Mouse (Mus musculus) cortical plate, adult 2 months (tissue): ENCODE data around the gene A4galt.

Experiments used
- CTCF ChIP-seq: fragments of 200-500 bp; IDR thresholded peaks from 2 replicates; pipeline ENCODE4 v1.5.1; 2011; ENCODE audit warnings: mild to moderate bottlenecking, control low read depth, low read length; ENCODE audit not compliant: insufficient read depth; ENCODE audit errors: extremely low read depth
- POLR2A ChIP-seq: fragments of 200-500 bp; IDR thresholded peaks from 2 replicates; pipeline ENCODE4 v1.6.1; 2011; ENCODE audit warnings: mild to moderate bottlenecking, low read length, control low read depth; ENCODE audit not compliant: insufficient read depth; ENCODE audit errors: extremely low read depth

DNA sequence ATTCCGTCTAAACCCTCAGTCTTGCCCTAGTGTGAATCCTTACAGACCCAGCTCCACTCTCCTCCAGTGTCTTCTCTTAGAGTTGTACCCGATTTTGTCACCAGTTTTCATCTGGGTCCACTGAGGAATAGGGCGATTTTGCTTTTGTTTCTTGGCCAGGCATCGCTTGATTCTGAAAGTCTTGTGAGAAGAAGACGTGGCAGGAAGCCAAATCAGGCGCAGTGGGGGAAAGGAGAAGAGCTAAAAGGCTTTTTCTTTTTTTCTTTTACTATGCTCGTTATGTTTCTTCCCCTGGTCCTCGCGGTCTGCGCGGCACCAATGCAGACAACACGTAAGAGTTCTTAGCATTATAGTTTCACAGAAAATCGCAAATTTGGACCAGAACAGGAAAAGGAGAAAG lies 6.3 kb upstream of the A4galt start:
- TF ChIP-seq POLR2A, result no peak
- no peak for TF ChIP-seq CTCF
